Mouse (Mus musculus) G1E (cell line): ENCODE data around the gene Gdf9. TPM values are rescaled to one million over a fixed set of nuclear protein-coding genes. Genes with fewer than 3 reads are reported as not detected.
A peak's percentile ranks its signal among the peaks of the same experiment; 100 is the strongest.

Source experiments
- ATAC-seq: 2 replicates; pipeline ENCODE4 v1.8.0; 2016; ENCODE audit warnings: mild to moderate bottlenecking; ENCODE audit not compliant: insufficient number of reproducible peaks, poor library complexity, low FRiP score, severe bottlenecking; ENCODE audit errors: extremely low read depth
- DNase-seq: peaks from one replicate; pipeline ENCODE4 v3.0.0; 2012; ENCODE audit warnings: low spot score
- H3K27me3 ChIP-seq: 2 replicates; pipeline ENCODE4 v1.6.1; 2012; ENCODE audit warnings: mild to moderate bottlenecking, low read length, inconsistent platforms; ENCODE audit not compliant: insufficient read depth
- H3K36me3 ChIP-seq: replicated peaks from 2 replicates; pipeline ENCODE3; 2012; ENCODE audit warnings: mild to moderate bottlenecking, inconsistent platforms
- H3K4me1 ChIP-seq: 2 replicates; pipeline ENCODE4 v1.6.1; 2012; ENCODE audit warnings: low read depth, low read length, inconsistent platforms, mixed read lengths; ENCODE audit not compliant: insufficient read depth
- H3K4me3 ChIP-seq: 2 replicates; pipeline ENCODE4 v1.5.1; 2012; ENCODE audit warnings: low read depth, mild to moderate bottlenecking, inconsistent platforms, low read length, moderate library complexity, mixed read lengths
- H3K9me3 ChIP-seq: replicated peaks from 2 replicates; pipeline ENCODE4 v1.6.1; 2012; ENCODE audit warnings: inconsistent platforms
- CTCF ChIP-seq: IDR thresholded peaks from 2 replicates; pipeline ENCODE4 v1.5.1; 2012; ENCODE audit warnings: low read depth, low read length, inconsistent platforms, mixed read lengths
- GATA1 ChIP-seq: IDR thresholded peaks from 2 replicates; pipeline ENCODE4 v1.6.1; 2012; ENCODE audit warnings: borderline replicate concordance, low read length, inconsistent platforms, mixed read lengths
- GATA2 ChIP-seq: IDR thresholded peaks from 2 replicates; pipeline ENCODE4 v1.6.1; 2012; ENCODE audit warnings: low read depth, low read length, inconsistent platforms, borderline replicate concordance
- POLR2AphosphoS5 ChIP-seq: IDR thresholded peaks from 2 replicates; pipeline ENCODE4 v1.6.1; 2012; ENCODE audit warnings: low read depth, low read length, inconsistent platforms; ENCODE audit not compliant: insufficient replicate concordance
- TAL1 ChIP-seq: conservative IDR thresholded peaks from 2 replicates; pipeline ENCODE4 v1.6.1; 2012; ENCODE audit warnings: low read depth, low read length, inconsistent platforms, mixed read lengths
- polyA plus RNA-seq: library from polyadenylated mRNA; stranded (reverse); fragments of >175 nt; gene quantifications from 2 replicates; pipeline ENCODE4 v1.2.3, GENCODE M21; 2012
- total RNA-seq, 2 experiments: library from RNA; stranded (forward) in 1 of 2; stranded (reverse) in 1 of 2; fragments of 200-1000 nt in 1 of 2; fragments of >200 nt in 1 of 2; fragmentation: Nextera tagmentation in 1 of 2; gene quantifications; 2 replicates each; pipeline ENCODE4 v1.2.3; 2014 to 2017

The Gdf9 gene
- total and polyA plus RNA-seq, 3 experiments = 0.10 to 0.38 TPM; not detected in 1

DNA sequence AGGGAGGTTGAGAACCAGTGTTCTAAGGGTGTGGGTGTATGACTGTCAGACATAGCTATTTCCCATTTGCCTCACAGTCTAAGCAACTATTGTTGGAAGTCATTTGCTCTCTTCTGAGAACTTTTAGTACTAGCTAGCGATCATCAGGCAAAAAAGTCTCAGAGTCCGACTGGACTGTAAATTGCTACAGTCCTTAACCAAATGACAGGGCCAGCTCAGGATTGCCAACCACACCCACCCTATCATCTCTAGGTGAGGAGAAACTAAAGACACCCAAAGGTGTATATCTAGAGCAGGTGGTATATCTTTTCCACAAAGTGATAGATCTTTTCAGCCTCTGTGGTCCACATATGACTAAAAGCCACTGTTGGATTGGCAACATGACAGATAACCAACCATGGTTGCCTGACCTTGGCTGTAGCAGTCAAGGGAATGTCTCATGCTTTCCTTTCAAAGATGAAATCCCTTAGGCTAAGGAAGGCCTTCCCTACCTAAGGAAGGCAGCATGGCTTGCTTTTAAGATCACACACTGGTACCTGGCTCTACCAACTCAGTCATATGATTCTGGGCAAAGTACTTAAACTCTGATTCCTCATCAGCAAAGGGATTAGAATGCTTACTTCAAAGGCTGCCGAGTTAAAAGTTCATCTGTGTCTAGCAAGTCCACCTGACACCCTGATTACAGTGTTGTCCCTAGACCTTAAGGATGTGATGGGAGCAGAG, 2.7 kb upstream of the Gdf9 start:
- ATAC-seq = no peak
- Histone ChIP-seq H3K27me3 (no peaks in the 10 kb centered on the region), H3K4me1 (peaks cover 33% of the 10 kb centered on the region)

DNA sequence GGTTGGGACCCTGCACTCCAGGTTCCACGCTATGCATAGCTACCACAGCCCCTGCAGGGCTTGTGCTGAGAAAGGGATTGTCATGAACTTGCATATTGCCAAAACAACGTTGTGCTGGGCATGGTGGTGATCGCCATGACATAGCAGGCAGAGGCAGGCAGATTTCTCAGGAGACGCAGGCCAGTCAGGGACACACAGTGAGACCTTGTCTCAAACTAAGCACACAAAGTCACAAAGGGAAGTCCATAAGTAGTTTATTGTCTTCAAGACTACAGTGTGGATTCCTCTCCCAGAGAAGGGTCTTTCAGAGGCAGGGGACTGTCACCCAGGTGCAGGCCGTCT, 2.1 kb upstream of the Gdf9 start:
- Histone ChIP-seq H3K4me1 (peaks cover 39% of the 10 kb centered on the region), H3K9me3 (no peaks in the 10 kb centered on the region), H3K4me3 (no peak overlapping the region), H3K27me3 (no peaks in the 10 kb centered on the region), H3K36me3 (peaks cover 52% of the 10 kb centered on the region)
- ATAC-seq (no peak), DNase-seq (no peak)
- TF ChIP-seq GATA2 = no peak
- TF ChIP-seq GATA1 = no peak
- TF ChIP-seq TAL1 = no peak
- TF ChIP-seq CTCF = no peak
- no peak for TF ChIP-seq POLR2AphosphoS5

More for the DNA sequence above, 2.7 kb upstream of the Gdf9 start:
- no peaks in the 10 kb centered on the region for H3K9me3 ChIP-seq
- H3K4me3 ChIP-seq = no peak overlapping the region
- TF ChIP-seq TAL1 = no peak
- peaks cover 53% of the 10 kb centered on the region for H3K36me3 ChIP-seq
- no peak for DNase-seq

DNA sequence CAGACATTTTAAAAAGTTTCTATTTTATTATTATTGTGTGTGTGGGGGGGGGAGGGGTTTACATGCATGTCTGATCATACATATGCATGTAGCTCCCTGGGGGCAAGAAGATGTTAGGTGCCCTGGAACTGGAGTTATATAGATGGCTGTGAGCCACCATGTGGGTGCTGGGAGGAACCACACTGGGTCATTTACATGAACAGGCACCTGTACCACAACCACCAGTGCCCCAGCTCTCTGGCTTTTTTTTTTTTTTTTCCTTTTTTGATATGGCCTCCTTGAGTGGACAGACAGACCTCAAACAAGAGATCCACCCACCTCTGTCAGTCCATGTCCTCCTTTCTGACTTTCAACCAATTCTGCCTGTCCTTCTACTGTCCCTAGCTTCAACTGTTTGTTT, 1.6 kb upstream of the Gdf9 start:
- H3K4me1 ChIP-seq = peaks cover 42% of the 10 kb centered on the region

DNA sequence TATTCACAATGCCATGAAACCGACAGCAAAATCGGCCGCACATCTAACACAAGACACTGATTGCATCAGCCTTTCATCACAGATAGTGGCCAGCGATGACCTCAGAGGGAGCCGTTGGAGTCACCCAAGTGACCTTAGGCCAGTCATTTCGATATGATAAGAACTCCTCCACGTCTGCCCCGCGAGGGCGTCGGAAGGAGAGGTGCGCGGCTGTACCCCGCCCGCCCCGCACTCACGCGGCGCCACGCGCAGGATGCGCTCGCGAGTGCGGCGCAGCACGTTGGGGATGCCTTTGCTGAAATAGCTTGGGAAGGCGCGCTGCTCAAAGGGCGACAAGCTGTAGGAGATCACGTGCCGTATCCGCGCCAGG, 538 bp upstream of the Gdf9 start:
- Histone ChIP-seq H3K9me3 (no peaks in the 10 kb centered on the region), H3K36me3 (peaks cover 41% of the 10 kb centered on the region), H3K4me3 (peak overlapping the region; percentile 86), H3K27me3 (peaks cover 2% of the 10 kb centered on the region; the same call in 1 of the 2 replicates), H3K4me1 (peaks cover 46% of the 10 kb centered on the region)
- DNase-seq (no peak), ATAC-seq (no peak)
- TF ChIP-seq GATA1 = no peak

More for the DNA sequence above, 1.6 kb upstream of the Gdf9 start:
- peak overlapping the region; percentile 86 for H3K4me3 ChIP-seq
- TF ChIP-seq POLR2AphosphoS5 (no peak), TAL1 (no peak), CTCF (no peak), GATA2 (no peak), GATA1 (no peak)
- DNase-seq = no peak
- H3K9me3 ChIP-seq = no peaks in the 10 kb centered on the region
- peaks cover 49% of the 10 kb centered on the region for H3K36me3 ChIP-seq
- no peak for ATAC-seq
- H3K27me3 ChIP-seq = no peaks in the 10 kb centered on the region

DNA sequence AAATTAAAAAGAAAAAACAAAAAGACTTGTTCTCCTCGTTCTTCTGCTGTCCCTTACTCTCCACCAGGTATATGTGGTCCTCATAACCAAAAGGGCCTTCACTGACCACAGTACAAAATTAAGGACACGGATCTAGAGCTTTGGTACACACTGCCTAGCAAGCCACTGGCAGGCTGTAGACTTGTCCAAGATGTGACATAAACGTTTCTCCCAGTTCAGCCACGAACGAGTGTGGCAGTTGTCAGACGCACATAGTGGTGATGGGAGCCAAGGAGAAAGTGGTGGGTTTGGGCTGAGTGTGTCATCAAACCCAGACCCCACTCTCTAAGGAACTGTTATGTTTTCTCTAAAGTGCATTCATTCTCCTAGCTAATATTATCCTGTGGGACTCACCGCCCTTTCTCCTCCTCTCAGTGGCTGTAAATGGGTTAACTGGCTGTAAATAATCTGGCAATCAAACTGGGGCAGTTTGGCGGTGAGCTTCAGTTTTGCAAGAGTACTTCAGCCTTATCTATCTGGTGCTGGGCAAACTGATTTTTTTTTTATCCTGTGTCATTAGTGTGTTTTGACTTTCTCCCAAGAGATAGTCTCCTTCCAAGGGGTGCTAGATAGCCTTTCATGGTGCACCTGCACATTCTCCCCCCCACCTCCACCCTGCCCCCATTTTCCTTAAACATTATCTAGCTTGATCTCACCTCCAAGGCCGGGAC, 679 bp downstream of the Gdf9 start:
- Histone ChIP-seq H3K4me1 (peaks cover 56% of the 10 kb centered on the region), H3K9me3 (no peaks in the 10 kb centered on the region), H3K27me3 (peaks cover 3% of the 10 kb centered on the region; the same call in 1 of the 2 replicates), H3K36me3 (peaks cover 30% of the 10 kb centered on the region), H3K4me3 (peak overlapping the region; percentile 86)
- DNase-seq (no peak), ATAC-seq (0 out of 2 replicates have a peak, but pooled peaks have one; percentile 9)
- TF ChIP-seq GATA2 (no peak), CTCF (no peak), POLR2AphosphoS5 (no peak), TAL1 (no peak), GATA1 (no peak)

DNA sequence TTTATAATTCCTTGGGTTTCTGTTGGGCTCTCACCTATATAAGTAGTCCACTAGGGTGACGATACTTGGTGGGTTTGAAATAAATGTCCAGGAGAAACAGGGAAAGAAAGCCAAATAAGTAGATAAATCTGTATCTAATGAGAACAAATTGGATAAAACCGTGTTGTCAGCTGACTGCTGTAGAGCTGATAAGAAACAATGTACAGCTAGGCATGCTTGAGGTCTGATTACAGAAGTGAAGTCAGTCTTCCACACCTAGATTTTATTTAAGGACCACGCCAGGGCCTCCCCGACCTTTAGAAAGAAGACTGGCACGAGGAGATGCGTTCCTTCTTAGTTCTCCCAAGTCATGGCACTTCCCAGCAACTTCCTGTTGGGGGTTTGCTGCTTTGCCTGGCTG, 2.2 kb downstream of the Gdf9 start:
- 0 out of 2 replicates have a peak, but pooled peaks have one; percentile 29 for TF ChIP-seq TAL1
- no peak for TF ChIP-seq CTCF
- no peaks in the 10 kb centered on the region for H3K9me3 ChIP-seq
- no peak overlapping the region; the same call in 1 of the 2 replicates for H3K4me3 ChIP-seq
- DNase-seq (peak; percentile 19), ATAC-seq (no peak)
- H3K36me3 ChIP-seq = peaks cover 16% of the 10 kb centered on the region
- H3K27me3 ChIP-seq = peaks cover 15% of the 10 kb centered on the region
- peaks cover 59% of the 10 kb centered on the region for H3K4me1 ChIP-seq

DNA sequence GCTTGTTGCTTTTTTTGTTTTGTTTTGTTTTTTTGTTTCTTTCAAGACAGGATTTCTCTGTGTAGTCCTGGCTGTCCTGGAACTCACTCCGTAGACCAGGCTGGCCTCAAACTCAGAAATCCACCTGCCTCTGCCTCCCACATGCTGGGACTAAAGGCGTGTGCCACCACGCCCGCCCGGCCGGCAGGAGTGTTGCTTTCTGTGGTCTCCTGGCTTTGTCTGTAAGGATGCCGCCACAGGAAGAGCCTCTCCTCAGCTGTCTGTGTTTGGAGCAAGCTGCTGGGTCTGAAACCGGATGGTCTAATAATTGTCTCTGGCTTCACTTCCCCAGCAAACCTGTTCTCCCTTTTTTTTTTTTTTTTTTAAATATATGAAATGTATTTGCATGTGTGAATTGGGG, 4.7 kb downstream of the Gdf9 start:
- peaks cover 23% of the 10 kb centered on the region for H3K27me3 ChIP-seq
- H3K36me3 ChIP-seq = no peaks in the 10 kb centered on the region
- TF ChIP-seq GATA2 = no peak
- no peak for TF ChIP-seq TAL1
- no peak for TF ChIP-seq GATA1
- TF ChIP-seq CTCF = no peak
- TF ChIP-seq POLR2AphosphoS5 = no peak
- ATAC-seq = no peak
- DNase-seq = no peak
- no peaks in the 10 kb centered on the region for H3K9me3 ChIP-seq
- no peak overlapping the region for H3K4me3 ChIP-seq
- peaks cover 47% of the 10 kb centered on the region for H3K4me1 ChIP-seq
